Mouse (Mus musculus) ovary, postnatal 14 days (tissue): ENCODE measurements around the gene Hdlbp.
"Not testable (repeated sequence)": the region's sequence is repeated elsewhere in the genome, so short reads cannot be mapped to it uniquely, and the experiment has no call there.

Source experiments
- DNase-seq: peaks from one replicate; pipeline ENCODE4 v3.0.0; 2022; ENCODE audit warnings: low spot score

Gene Hdlbp

DNA sequence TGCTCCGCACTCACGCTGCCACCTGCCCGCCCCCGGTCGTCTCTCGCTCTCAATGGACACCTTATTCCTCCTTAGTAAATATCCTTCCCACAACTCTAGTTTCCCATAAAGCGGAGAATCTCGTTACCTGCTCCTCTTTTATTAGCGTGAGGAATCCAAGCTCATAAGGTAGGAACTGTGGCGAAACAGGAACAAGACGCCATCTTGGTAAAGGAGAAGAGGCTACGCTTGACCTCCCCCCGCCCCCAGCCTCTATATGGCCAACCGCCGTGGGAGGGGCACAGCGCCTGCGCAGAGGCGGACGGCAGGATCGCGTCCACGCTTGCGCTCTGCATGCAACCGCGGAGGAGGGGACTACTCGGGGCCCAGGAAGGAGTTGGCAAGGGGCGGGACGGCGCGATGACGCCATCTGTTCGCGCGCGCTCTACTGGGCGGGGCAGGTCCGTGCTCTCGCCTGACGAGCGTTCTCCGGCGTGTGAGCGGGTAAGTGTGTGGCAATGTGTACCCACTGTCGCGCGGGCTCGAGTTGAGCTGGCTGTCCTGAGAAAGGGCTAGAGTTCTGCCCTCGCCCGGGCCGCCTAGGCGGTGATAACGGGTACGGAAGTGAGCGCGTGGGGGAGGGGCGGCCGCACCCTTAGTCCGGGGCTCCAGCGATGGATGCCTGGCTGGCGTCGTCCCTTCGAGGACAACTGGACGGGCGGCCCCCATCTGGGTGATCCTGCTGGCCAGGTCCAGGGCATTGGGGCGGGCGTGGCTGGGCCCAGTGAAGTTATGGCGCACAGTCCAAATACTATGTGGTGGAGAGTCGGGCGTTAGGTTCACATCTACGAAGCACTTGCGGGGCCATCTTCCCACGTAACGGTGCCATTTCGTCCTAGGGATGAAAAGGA, at the start of gene Hdlbp:
TSS of gene Hdlbp (minus strand) at position 230 of the 890 bp plus-strand sequence.
- DNase-seq, result peak; percentile 99

DNA sequence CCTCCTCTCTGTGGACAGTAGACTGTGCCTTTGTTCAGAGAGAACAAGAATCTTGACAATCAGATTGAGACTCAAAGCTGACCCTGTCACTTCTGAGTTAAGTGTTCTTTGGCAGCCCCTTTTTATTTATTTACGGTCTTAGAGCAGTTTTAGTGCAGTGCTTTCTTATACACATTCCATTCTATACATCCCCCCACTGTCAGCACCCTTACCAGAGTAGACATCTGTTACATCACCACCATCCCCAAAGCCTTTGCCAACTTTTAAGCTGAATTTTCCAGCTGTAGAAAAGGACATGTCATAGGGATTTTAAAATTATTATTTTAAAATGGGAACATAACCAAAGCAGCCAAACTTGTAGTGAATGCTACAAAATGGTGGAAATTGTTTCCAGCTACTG, 43.7 kb upstream of the Hdlbp start:
- no peak for DNase-seq

DNA sequence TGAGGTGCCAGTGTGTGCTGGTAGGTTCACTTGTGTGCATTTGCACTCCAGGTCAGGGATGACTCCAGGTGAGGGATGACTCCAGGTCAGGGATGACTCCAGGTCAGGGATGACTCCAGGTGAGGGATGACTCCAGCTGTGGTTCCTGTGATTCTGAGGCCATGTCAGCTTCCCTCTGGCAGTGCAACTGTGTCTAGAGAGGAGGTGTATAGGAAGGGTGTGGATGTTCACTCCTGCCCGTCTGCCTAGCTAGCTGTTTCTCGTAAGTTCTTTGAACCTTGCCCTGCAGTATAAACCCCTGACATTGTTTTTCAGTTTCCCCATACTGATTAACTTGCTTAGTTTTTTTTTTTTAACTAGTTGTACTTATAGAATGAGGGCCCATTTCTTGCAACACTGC, 42.9 kb upstream of the Hdlbp start:
- no peak for DNase-seq

DNA sequence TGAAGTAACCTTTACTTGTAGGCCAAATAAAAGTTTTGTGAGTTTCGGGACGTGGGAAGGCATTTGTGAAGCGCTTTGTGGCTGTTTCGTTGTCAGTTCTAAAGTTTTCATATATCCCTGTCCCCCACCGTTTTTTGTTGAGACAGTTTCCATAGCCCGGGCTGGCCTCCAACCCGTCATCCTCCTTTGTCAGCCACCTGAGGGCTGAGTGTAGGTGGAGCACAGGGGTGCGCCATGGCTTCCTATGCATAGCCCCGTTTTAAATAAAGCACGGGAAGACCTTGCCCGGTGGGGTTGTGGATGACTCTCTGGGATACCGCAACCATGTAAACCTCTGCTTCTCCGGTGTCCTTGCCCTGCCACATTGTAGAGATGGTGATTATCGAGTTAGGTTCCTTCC, 34.6 kb upstream of the Hdlbp start:
- no peak for DNase-seq

DNA sequence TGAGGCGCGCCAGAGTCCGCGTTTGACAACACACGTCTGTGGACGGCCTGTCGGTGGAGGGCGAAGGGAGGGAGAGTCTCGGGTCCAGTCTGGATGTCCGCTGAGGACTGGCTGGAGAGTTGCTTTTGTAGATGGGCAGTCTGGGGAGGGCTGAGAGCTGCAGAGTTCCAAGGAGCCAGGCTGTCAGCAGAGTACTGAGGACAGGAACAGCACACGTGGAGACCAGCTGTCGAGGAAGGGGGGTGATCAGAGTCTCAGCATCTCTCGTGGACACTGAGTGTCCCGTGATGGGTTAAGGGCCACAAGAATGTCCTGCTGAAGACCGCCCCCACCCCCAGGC, 33.7 kb upstream of the Hdlbp start:
- no peak for DNase-seq

DNA sequence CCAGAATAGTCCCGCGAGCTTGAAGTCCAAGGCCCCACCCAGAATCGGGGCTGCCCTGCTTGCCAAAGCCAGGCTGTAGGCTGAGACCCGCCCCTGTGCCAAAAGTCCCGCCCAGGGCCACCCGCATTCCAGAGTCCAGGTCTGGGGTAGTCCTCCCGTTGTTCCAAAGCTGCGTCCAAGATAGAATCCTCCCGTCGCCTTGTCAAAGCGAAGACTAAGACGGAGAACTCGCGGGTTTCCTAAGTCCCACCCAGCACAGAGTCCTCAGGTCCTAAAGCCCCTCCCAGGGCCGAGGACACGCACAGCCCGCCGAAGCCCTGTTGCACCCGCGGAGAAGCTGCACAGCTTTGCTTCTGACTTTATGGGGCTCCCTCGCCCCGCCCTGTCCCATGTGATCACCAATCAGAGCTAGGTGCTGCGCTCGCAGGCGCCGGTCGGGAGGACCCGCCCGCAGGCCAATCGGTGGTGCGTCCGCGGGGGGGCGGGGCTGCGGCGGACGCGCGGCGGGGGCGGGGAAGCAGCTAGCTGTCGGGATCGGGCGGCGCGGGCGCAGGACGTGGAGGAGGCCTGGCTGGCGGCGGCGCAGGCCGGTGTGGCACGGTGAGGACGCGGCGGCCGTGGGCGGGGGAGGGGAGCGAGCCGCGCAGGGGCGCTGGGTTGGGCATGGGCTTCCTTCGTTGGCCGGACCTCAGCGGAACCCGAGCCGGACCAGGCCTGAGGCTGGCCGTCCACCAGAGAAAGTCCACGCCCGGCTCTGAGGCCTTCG, 33.2 kb upstream of the Hdlbp start, which contains the start of gene Farp2:
TSS of gene Farp2 (plus strand) at position 495 of the 766 bp plus-strand sequence.
- DNase-seq, result peak; percentile 85

DNA sequence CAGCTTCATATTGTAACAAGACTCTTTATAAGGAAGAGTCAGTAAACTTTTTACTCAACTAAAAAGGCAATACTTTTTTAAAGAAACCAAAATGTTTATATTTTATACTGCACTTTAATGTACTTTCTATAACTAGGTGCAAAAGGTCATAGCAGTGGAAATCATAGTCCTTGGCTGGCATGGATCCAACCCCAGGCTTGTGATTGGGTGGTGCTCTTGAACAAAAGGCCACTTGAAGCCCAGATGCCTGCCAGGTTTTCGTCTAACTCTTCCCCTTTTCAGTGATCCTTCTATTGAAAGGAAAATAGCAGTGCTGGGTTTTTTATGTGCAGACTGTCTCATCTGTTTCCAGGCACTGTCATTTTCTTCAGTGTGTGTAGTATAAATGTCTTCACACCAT, 30.0 kb upstream of the Hdlbp start:
- DNase-seq, result not testable (repeated sequence)

DNA sequence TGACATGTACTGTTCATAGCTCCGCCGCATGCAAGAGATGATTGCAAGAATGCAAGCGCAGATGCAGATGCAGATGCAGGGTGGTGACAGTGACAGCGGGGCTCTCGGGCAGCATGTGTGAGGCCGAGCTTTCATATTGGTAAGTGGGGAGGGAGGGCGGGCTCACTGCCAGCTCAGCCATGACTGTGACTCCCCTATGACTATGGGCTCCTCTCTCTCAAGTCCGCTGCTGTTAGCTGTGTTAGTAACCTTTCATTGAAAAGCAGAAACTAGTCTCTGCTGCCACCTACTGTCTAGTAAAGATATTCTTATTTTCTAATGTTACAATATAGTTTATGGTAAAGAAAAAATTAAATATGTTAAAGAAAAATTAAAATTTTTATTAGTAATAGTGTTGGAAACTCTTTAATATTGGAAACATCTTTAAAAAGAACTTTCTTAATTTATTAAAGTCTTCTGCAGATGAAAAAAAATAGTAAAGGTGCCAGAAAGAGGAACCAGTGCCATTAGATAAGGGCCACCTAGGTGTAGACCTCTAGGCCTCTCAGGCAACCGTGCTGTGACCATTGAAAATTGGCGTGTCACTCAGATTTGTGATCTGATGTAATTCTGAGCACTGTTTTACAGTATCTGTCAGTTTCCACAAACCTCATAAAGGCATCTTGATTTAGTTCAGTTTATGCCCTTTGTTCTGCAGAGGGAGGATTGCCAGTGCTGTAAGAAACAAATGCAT, 28.5 kb upstream of the Hdlbp start:
- no peak for DNase-seq

DNA sequence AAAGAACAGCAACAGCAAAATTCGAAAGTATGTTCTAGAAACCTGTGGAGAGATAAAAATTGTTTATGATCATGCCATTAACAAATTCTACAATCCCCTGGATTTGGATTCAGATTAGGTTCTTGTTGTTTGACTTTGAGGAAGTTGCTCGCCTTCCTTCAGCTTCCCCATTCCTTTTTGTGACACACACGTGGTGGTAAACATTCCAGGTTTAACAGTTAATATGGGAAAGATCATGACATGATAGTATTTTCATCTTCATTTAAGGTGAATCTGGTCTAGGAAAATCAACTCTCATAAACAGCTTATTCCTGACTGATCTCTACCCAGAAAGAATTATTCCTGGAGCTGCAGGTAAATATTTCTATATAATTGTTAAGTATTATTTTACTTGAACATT, 16.7 kb upstream of the Hdlbp start:
- DNase-seq, result no peak

DNA sequence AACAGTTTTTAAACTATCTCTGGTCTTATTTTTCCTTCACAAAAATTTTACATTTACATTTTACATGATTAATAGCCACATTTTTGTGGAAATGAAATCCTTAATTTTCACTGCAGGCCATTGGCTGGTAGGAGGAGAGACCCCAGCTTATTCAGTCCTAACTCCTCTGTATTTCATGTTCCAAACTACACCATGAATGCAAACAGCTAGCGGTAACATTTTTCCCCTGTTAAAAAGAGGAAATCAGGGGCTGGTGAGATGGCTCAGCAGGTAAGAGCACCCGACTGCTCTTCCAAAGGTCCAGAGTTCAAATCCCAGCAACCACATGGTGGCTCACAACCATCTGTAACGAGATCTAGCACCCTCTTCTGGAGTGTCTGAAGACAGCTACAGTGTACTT, 7.7 kb upstream of the Hdlbp start:
- DNase-seq, result not testable (repeated sequence)

DNA sequence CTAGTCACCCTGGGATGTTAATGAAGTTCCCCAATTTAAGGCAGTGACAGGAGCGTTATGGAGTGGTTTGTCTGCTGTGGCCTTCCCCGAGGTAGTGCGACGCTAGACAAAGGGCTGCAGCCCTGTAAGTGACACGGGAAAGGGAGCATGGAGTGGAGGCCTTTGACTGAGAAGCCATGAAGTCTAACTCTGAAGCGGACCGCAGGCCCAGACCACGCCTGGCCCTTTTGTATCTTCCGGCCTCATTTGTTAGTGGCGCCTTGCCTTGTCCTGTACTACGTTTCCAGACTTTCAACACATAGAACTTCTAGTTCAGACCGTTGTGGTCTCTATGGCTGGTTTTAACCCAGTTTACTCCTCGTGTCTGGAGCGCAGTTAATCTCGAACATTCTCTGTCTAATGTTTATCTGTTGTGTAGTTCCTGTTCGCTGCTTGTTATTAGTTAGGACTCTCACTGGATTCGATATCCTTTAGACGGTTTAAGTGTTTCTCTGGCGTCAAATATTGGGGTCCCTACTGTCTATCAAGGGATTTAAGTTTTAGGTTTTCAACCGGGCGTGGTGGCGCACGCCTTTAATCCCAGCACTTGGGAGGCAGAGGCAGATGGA, 965 bp upstream of the Hdlbp start:
- DNase-seq, result peak; percentile 15

DNA sequence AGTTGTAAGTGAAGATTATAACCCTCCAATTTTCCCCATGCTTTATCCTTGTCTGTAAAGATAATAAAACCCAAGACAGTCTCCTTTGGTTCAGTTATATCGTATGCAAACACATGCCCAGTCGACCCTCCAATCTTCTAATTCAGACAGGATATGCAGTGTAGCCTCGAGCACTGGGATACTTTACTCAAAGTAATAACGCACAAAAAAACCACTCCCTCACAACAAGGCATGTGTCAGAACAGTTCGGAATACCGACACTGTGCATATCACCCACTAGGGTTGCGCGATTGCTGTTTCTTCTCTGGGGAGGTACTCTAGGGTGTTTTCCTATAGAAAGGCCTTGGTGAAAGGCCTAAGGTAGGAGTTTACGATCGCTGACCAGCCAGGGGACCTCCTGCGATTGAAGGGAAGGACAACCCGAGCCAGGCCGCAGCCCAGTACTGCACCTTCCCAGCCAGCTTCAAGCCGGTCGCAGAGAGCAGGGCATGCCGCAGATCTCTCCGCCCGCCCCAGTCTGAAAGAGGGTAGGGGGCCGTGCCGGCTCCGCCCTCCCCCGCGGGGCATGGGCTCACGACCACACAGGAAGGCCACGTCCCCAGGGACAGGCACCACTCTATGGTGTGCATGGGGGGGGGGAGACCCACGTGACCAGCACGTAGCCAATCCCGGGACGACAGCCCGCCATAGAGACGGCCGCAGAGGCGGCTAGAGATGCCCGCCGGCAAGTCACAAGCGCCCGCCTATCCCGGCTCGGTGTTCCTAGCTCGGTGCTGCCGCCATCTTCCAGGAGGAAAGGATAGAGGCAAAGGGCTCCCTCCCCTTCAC, 643 bp downstream of the Hdlbp start:
- DNase-seq, result peak; percentile 96

DNA sequence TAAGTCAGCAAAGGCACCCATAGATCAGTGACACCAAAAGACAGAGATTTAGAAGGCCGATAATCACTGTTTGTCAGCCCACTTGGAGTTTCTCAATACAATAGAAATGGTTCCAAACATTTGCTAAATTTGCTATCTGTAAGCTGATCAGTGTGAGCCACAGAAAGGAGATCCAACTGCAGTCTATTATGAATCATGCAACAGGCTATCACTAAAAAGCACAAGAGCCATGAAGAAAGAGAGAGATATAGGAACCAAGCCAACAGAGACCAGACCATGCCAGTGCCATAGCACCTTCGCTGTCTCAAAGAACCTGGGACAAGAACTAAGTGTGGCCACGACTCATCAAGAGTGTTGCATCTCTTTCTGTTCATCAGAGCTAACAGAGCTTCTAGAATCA, 2.9 kb downstream of the Hdlbp start:
- no peak for DNase-seq

DNA sequence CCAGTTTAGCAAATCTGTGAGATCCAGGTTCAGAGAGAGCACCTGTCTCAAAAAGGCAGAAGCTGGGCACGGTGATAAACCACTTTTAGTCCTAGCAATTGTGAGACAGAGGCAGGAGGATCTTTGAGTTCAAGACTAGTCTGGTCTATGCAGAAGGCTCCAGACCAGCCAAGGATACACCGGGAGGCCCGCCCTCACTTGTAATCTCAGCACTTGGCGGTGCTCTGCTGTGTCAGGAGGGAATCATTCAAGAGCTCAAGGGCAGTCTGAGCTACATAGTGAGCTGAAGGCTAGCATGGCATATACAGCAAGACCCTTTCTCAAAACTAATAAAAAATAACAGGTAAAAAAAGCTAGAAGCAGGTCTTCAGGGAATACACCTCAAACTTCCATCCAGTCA, 10.0 kb downstream of the Hdlbp start:
- no peak for DNase-seq

DNA sequence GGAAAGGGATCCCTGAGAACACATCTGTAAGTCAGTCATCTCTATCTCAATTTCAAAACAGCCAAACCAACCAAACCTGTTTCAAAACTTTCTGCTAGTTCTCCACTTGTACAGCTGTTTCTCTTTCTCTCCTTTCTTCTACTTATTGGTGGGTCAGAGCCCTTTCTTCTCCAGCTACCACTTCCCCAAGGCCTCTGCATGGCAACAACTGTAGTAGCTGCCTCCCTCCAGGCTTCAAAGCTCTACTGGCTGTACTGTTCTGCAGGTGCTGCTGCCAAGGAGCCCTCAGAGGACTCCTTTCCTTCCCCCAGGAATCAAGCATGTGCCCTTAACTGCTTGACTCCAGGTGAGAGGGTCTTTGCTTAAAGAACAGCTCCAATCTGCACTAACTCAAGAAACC, 12.9 kb downstream of the Hdlbp start:
- DNase-seq, result no peak

DNA sequence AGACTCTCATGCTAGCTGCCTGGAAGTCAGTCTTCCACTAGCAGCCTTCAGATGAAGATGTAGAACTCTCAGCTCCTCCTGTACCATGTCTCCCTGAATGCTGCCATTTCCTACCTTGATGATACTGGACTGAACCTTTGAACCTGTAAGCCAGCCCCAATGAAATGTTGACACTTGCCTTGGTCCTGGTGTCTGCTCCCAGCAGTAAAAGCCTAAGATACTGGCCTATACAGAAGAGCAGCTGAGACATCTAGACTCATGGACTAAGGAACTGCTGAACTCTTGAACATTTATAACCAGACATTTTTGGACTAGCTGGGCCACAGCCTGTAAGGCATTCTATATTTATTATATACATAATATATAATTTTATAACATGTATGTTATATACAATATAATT, 13.5 kb downstream of the Hdlbp start:
- no peak for DNase-seq

DNA sequence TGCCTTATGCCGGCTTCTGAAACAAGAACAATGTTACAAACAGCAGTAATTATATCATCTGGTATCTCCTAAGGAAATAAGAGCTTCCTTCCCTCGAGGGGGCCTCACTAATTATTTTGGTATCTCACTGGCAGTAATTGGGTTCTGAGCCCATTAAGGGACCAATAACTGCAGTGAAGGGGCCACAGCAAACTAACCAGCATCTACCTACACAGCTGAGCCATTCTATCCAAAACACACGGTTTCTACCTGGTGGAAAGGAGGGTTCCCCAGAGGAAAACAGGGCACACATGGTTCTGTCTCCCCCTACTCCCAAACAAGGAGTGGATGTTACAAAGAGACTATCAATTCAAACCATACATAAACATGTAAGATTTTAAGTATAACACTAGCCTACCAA, 19.5 kb downstream of the Hdlbp start:
- DNase-seq, result no peak

DNA sequence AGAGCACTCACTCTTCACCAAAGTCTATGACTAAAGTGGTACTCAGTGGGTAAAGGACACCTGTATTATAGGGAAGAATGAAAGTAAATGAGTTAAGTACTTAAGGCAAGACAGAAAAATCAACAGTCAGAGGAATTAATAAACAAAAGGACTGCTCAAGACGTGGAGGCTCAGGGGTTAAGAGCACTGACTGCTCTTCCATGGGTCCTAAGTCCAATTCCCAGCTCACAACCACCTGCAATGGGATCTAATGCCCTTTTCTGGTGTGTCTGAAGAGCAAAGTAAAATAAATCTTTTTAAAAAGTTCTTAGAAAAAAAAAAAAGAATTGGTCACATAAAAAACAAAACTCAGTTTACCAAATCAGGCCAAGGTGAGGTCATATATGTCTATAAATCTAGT, 20.3 kb downstream of the Hdlbp start:
- DNase-seq, result no peak

DNA sequence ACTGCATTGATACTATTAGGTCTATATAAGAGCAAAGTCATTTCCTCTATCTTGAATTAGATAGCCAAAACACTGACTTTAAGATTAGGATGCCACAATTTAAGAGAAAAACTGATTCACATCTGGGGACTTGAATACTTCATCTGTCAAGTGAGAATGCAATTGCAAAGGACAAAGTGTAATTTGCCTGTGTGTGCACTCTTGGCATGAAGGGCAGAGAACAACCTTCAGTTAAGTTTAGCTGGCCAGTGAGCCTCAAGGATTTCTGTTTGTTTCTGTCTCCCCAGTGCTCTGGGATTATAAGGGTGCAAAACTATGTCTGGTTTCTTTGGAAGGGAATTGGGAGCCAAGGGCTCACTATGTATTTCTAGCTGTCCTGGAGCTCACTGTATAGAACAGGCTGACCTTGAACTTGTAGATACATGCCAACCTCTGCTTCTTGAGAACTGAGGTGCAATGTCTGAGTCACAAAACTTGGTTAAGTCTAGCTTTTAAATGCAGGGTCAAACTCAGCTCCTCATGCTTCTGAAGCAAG, 24.8 kb downstream of the Hdlbp start:
- DNase-seq, result no peak

DNA sequence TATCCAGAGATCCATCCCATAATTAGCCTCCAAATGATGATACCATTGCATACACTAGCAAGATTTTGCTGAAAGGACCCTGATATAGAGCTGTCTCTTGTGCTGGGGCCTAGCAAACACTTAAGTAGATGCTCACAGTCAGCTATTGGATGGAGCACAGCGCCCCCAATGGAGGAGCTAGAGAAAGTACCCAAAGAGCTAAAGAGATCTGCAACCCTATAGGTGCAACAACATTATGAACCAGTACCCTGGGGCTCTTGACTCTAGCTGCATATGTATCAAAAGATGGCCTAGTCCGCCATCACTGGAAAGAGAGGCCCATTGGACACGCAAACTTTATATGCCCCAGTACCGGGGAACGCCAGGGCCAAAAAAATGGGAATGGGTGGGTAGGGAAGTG, 28.5 kb downstream of the Hdlbp start:
- not testable (repeated sequence) for DNase-seq

DNA sequence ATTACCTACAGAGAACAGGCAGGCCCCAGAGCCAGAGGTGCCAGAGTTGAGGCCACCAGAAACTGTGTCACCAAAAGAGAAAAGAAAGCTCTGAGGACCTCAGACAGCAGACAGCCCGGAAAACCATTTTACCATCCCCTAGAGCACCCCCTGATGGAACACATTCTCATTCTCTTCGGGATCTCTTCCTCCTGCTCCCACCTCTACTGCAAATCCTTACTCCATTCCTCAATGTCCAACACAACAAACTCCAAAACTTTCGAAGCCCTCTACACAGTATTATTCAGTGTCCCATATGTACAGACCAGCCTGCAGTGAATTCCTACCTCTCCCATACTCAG, 32.8 kb downstream of the Hdlbp start:
- no peak for DNase-seq
